Mouse (Mus musculus) cerebellum, adult 11 months (tissue): ENCODE measurements around the gene Lpar2.

Source experiments
- DNase-seq: peaks from one replicate; pipeline ENCODE4 v3.0.0; 2022

Lpar2 gene

GRCm38 (mm10) chr8:69822386-69823191 lies at the start of gene Lpar2:
Gene Lpar2, plus strand, starts transcription at chr8:69822429.
- DNase-seq = no peak

DNA sequence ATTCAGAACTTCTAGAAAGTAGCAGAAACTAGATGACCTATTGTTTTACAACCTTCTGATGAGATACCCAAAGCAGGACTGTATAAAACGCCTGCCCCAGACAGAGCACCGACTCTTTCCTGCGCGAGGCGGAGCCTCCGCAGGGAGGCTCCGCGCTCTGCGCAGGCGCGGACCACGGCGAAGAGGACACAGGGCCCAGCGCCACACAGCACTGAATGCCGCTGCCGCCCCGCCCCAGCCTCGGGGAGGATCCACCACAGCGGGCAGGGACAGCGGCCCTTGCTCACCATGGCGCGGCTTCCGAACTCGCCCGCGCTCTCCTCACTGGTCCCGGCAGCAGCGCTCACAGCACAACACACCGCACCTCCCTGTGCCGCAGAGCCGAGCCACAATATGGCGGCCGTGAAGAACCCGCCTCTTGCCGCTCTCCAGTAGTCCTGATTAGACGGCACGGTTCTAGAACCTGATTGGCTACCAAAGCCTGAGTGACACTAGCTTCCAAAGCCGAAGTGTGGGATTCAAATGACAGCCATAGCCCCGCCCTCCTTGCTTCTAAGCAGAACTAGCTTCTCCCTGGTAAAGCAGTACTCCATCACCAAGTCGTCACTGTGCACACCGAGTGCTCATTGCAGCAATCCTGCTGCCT lies 47.6 kb upstream of the Lpar2 start, which contains the start of gene Gm20422:
Gene Gm20422, minus strand, starts transcription at position 384 of the 646 bp plus-strand sequence.
- DNase-seq = peak; percentile 88

DNA sequence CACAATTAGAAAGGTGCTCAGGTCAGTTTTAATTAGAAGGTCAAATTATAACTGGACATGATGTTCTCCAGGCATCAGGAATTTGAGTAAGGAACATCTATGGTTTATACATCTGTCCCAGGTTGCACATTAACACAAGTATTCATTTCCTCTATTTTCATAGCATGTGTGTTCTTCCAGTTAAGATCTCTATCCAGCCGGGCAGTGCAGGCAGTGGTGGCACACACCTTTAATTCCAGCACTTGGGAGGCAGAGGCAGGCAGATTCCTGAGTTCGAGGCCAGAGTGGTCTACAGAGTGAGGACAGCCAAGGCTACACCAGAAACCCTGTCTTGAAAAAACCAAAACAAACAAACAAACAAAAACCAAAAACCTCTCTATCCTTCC lies 47.1 kb upstream of the Lpar2 start:
- no peak for DNase-seq

DNA sequence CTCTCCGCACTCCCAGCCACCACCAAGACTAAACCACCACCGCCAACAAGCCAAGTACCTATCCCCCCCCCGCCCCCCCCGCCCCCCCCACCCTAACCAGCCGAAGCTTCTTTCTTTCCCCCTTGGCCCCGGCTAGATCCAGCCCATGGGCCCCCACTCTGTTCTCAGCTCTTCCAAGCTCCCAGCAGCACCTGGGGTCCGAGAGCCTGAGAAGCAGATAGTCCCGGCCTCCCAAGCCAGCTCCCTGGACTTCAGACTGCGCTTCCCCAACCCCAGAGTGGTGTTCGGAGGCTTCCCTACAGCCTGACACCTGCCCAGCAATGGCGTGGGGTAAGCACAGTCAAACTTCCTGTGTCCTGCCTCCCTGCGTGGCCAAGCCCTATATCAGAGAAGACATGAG lies 45.1 kb upstream of the Lpar2 start:
- no peak for DNase-seq

DNA sequence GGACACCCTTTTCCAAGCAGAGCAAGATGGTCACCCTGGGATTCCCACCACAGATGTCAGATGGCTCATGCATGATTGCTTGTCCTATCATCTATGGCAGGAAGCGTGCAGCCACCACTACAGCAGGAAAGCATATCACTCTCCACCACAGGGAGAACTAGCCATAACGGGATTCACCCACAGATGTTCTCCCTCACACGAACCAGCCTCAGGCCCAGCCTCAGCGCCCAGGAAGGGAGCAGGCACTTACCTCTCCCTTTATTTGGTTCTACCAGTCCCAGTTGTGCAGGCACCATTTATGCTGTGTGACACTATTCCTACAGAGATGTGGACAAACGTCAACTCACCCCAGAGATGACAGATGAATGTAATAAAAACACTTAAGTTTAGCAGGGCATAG lies 33.1 kb upstream of the Lpar2 start:
- DNase-seq = no peak

- DNase-seq = no peak
These were observed 32.5 kb upstream of the Lpar2 start for GRCm38 (mm10) chr8:69789731-69790130.

DNA sequence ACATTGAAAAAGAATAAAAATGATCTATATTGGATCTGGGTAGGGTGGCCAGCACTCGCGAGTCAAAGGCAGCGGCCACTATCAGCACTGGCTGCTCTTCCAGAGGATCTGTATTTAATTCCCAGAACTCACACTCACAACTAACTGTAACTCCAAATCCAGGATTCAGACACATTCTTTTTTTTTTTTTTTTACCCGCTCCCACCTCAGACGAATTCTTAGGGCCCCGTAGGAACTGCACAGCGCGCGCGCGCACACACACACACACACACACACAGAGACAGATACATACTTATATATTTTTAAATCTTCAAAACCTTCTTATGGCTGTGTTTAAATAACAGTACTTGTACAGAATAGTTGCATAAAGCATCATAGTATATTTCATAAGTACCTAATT lies 31.9 kb upstream of the Lpar2 start:
- DNase-seq = no peak

GRCm38 (mm10) chr8:69790773-69791367 lies 31.4 kb upstream of the Lpar2 start, which contains the start of the genes Atp13a1 and Zfp866:
Gene Atp13a1, plus strand, starts transcription at chr8:69791163.
Gene Zfp866, minus strand, starts transcription at chr8:69791178.
- DNase-seq = peak; percentile 83

GRCm38 (mm10) chr8:69791415-69792068 lies 30.7 kb upstream of the Lpar2 start:
- DNase-seq = peak; percentile 52

GRCm38 (mm10) chr8:69793666-69794065 lies 28.6 kb upstream of the Lpar2 start:
- DNase-seq = no peak

DNA sequence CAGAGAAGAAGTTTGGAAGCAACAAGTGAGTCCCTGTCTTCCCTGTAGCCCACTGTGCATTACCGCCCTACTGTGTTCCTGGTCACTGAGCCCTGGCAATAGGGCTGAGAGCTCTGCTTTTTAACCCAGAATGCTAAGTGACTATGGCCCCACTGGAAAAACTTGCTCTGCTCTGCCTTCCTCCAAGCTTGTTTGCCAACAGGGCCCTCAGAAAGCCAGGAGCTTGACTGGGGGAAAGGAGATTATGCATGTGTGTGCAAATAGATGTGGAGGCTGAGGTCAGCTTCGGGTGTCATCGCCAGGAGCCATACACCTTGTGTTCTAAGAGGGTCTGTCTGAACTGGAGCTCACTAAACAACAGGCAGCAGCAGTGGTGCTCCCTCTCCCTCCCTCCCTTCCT lies 28.1 kb upstream of the Lpar2 start:
- DNase-seq = no peak

DNA sequence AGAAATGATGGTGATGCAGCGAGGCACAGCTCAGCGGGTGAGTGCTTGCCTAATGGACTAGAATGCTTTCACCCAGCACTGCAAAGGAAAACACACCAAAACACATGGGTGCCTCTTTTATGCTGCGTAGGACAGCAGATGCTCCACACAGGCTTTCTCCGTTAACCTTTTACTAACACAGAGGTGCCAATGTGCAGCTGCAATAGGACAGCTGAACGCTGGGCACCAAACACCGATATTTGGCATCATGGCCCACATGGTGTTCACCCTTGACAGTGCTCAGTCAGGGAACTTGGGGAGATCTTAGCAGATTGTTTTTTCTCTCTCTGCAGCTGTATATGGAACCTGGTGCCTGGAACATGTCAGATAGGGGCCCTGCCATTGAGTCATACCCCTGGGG lies 27.3 kb upstream of the Lpar2 start:
- DNase-seq = no peak

GRCm38 (mm10) chr8:69796721-69797345 lies 25.4 kb upstream of the Lpar2 start:
- no peak for DNase-seq

GRCm38 (mm10) chr8:69797661-69798060 lies 24.6 kb upstream of the Lpar2 start:
- DNase-seq = no peak

DNA sequence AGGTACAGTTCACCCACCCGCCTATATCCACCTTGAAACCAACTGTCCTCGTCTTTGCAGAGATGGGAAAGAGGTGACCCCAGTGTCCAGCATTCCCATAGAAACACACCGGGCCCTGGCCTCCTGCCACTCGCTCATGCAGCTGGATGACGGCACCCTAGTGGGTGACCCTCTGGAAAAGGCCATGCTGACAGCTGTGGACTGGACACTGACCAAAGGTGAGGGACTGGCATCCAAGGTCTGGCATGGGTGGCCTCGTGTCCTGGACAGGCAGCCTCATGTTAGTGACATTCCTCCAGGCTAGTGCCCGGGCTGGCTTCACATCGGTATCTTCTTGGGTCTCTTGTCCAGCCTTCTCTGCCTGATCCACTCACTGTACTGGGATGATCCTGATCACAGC lies 23.0 kb upstream of the Lpar2 start:
- DNase-seq = no peak

DNA sequence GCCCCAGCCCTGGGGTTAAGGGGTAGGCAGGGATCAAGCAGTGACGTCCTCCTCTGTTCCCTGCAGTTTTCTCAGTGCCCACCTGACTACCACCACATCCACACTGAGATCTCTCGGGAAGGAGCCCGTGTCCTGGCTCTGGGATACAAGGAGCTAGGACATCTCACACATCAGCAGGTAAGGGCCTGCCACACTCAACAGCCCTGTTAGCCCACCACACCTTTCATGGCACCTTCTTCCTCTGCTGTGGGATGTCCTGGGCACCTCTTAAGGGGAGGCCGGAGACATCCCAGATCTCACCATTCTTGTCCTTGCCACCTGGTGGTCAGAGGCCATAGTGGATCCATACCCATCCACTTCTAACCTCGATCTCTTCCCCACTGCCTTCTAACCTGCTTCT lies 22.3 kb upstream of the Lpar2 start:
- no peak for DNase-seq

GRCm38 (mm10) chr8:69801796-69802195 lies 20.4 kb upstream of the Lpar2 start:
- no peak for DNase-seq

DNA sequence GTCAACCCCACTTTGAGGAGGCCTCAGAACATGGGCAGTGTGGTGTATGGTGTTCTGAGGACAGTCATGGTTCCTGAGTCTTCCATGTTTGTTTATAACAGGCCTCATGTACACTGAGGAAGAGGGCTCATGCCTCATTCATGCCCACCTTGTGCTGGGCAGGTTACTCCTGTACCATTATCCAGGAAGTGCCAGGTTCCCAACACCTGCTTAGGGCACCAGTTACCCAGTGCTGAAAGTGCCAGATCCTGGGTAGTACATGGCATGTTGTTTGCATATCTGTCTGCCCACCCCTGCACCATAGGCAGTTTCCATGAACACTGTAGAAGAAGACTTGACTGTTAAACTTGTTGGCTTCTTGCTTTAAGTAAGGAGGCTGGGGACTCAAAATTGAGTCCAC lies 20.0 kb upstream of the Lpar2 start:
- DNase-seq = no peak

- no peak for DNase-seq
These were observed 18.9 kb upstream of the Lpar2 start for GRCm38 (mm10) chr8:69803366-69803765.

DNA sequence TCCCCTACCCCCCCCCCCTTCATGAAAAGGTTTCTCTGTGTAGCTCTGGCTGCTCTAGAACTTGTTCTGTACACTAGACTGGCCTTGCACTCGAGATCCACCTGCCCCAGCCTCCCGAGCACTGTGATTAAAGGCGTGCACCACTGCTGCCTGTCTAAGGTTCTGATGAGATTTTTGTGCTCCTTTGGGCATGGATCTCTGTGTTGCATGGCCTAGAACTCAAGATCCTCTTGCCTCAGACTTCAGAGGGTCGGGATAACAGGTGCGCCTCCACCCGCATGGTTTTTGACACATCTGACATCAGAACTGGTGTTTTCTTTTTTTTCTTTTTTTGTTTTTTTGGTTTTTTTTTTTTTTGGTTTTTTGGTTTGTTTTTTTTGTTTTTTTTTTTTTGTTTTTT lies 17.7 kb upstream of the Lpar2 start:
- no peak for DNase-seq

- no peak for DNase-seq
These were observed 17.1 kb upstream of the Lpar2 start for GRCm38 (mm10) chr8:69805086-69805485.

GRCm38 (mm10) chr8:69805491-69805890 lies 16.7 kb upstream of the Lpar2 start:
- DNase-seq = no peak

DNA sequence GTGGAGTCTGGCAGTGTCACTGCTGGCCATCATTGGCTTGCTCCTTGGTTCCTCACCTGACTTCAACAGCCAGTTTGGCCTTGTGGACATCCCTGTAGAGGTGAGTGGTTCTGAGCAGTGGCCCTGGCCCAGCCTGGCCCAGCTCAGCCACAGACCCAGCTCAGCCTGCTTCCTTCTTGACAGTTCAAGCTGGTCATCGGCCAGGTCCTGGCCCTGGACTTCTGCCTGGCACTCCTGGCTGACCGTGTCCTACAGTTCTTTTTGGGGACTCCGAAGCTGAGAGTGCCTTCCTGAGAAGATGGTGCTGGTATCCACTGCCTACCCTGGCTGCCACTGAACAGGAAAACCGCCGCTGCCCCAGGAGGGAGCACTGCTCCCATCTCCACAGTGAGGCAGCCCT lies 15.0 kb upstream of the Lpar2 start:
- no peak for DNase-seq
